Mouse (Mus musculus) layer of hippocampus, postnatal 25 days (tissue): ENCODE measurements around the gene Cbx4. TPM values are rescaled to one million over a fixed set of nuclear protein-coding genes. Genes with fewer than 3 reads are reported as not detected.

ENCODE experiments used
- DNase-seq, 2 experiments: peaks; one replicate each; pipeline ENCODE4 v3.0.0; 2022; ENCODE audit warnings: mixed read lengths in 2 of 2, low spot score in 1 of 2; ENCODE audit errors: extremely low spot score in 1 of 2
- total RNA-seq, 2 experiments: library from RNA; stranded (reverse); gene quantifications; 2 replicates each; pipeline ENCODE4 v1.2.3; 2021

Gene Cbx4
- total RNA-seq, 2 experiments from 2014 or later = 62.1 to 67.7 TPM

GRCm38 (mm10) chr11:119087301-119088082 lies 1.5 kb upstream of the Cbx4 start:
- peak in 1 of 2 experiments; percentile 15 for DNase-seq

- DNase-seq = peak; percentile 60 to 80
Measured at GRCm38 (mm10) chr11:119085279-119086062, 550 bp downstream of the Cbx4 start.

GRCm38 (mm10) chr11:119084446-119085278 lies 1.4 kb downstream of the Cbx4 start:
- peak; percentile 43 to 48 for DNase-seq

GRCm38 (mm10) chr11:119083724-119084445 lies 2.1 kb downstream of the Cbx4 start:
- DNase-seq = peak; percentile 18 to 38

GRCm38 (mm10) chr11:119082638-119083599 lies 3.1 kb downstream of the Cbx4 start:
- no peak for DNase-seq

GRCm38 (mm10) chr11:119081839-119082637 lies 4.0 kb downstream of the Cbx4 start:
- peak in 1 of 2 experiments; percentile 58 for DNase-seq

GRCm38 (mm10) chr11:119081148-119081838 lies 4.7 kb downstream of the Cbx4 start:
- DNase-seq = peak in 1 of 2 experiments; percentile 6

- no peak for DNase-seq
Measured at GRCm38 (mm10) chr11:119080461-119081147, 5.4 kb downstream of the Cbx4 start.

- DNase-seq = no peak
Measured at GRCm38 (mm10) chr11:119079445-119079837, 6.6 kb downstream of the Cbx4 start.

- peak in 1 of 2 experiments; percentile 50 for DNase-seq
Measured at GRCm38 (mm10) chr11:119078691-119079444, 7.2 kb downstream of the Cbx4 start.

- no peak for DNase-seq
Measured at GRCm38 (mm10) chr11:119077755-119078154, 8.3 kb downstream of the Cbx4 start.

- no peak for DNase-seq
Measured at GRCm38 (mm10) chr11:119075805-119076204, 10.2 kb downstream of the Cbx4 start.

GRCm38 (mm10) chr11:119073876-119074433 lies 12.1 kb downstream of the Cbx4 start:
- no peak for DNase-seq

- no peak for DNase-seq
Measured at GRCm38 (mm10) chr11:119072986-119073385, 13.0 kb downstream of the Cbx4 start.

- DNase-seq = no peak
Measured at GRCm38 (mm10) chr11:119072239-119072638, 13.8 kb downstream of the Cbx4 start.

GRCm38 (mm10) chr11:119066841-119067240 lies 19.2 kb downstream of the Cbx4 start:
- no peak for DNase-seq
